Mouse (Mus musculus): ENCODE results near the gene Dcp1a. TPM values are rescaled to one million over a fixed set of nuclear protein-coding genes. Genes with fewer than 3 reads are reported as not detected.
A peak's percentile ranks its signal among the peaks of the same experiment; 100 is the strongest.
"Not testable (repeated sequence)": the region's sequence is repeated elsewhere in the genome, so short reads cannot be mapped to it uniquely, and the experiment has no call there.

Dcp1a gene
- polyA plus RNA-seq, 1 experiment from 2014 or later, result 5.2 TPM

- H3K9ac ChIP-seq (ENCODE audit: low read length), result no peak overlapping the region
- no peak for TF ChIP-seq CTCF (IDR thresholded peaks at IDR 0.05; ENCODE audit: low read depth)
- TF ChIP-seq EP300 (optimal IDR thresholded peaks at IDR 0.05), result no peak
- DNase-seq (ENCODE audit: low spot score) (no peak), ATAC-seq (ENCODE audit: low FRiP score, low TSS enrichment) (no peak)
- no peaks in the 10 kb centered on the region for H3K27me3 ChIP-seq (ENCODE audit: control insufficient read depth, insufficient read depth, low read length)
- no peak overlapping the region for H3K4me3 ChIP-seq (ENCODE audit: low read depth, low read length)
- H3K9me3 ChIP-seq (ENCODE audit: control insufficient read depth, low read length), result no peaks in the 10 kb centered on the region
- no peaks in the 10 kb centered on the region for H3K4me1 ChIP-seq (replicated peaks; ENCODE audit: control insufficient read depth, insufficient read depth)
- H3K27ac ChIP-seq (replicated peaks), result no peak overlapping the region
- no peak overlapping the region for H3K4me2 ChIP-seq (replicated peaks; ENCODE audit: low read depth)
- 65% methylated on average over 6 of the region's 6 CpGs for WGBS
- H3K36me3 ChIP-seq (ENCODE audit: control insufficient read depth, insufficient read depth, low read length), result no peaks in the 10 kb centered on the region
These were observed 54.6 kb downstream of the Dcp1a start for GRCm38 (mm10) chr14:30533780-30534450.

GRCm38 (mm10) chr14:30541541-30541940 lies 62.2 kb downstream of the Dcp1a start:
- Histone ChIP-seq H3K4me1 (replicated peaks; ENCODE audit: control insufficient read depth, insufficient read depth) (no peaks in the 10 kb centered on the region), H3K27me3 (ENCODE audit: control insufficient read depth, insufficient read depth, low read length) (no peaks in the 10 kb centered on the region), H3K27ac (replicated peaks) (no peak overlapping the region), H3K9me3 (ENCODE audit: control insufficient read depth, low read length) (no peaks in the 10 kb centered on the region), H3K9ac (ENCODE audit: low read length) (no peak overlapping the region), H3K36me3 (ENCODE audit: control insufficient read depth, insufficient read depth, low read length) (no peaks in the 10 kb centered on the region), H3K4me2 (replicated peaks; ENCODE audit: low read depth) (no peak overlapping the region), H3K4me3 (ENCODE audit: low read depth, low read length) (no peak overlapping the region)
- TF ChIP-seq EP300 (optimal IDR thresholded peaks at IDR 0.05) (no peak), CTCF (IDR thresholded peaks at IDR 0.05; ENCODE audit: low read depth) (no peak)
- 84% methylated on average over 10 of the region's 10 CpGs for WGBS
- ATAC-seq (ENCODE audit: low FRiP score, low TSS enrichment), result no peak
- DNase-seq (ENCODE audit: low spot score), result no peak

- not testable (repeated sequence) for H3K4me3 ChIP-seq (ENCODE audit: low read depth, low read length); DNase-seq (ENCODE audit: low spot score); H3K9ac ChIP-seq (ENCODE audit: low read length); H3K9me3 ChIP-seq (ENCODE audit: control insufficient read depth, low read length); H3K4me2 ChIP-seq (replicated peaks; ENCODE audit: low read depth); H3K27me3 ChIP-seq (ENCODE audit: control insufficient read depth, insufficient read depth, low read length); H3K4me1 ChIP-seq (replicated peaks; ENCODE audit: control insufficient read depth, insufficient read depth); H3K36me3 ChIP-seq (ENCODE audit: control insufficient read depth, insufficient read depth, low read length); H3K27ac ChIP-seq (replicated peaks); ATAC-seq (ENCODE audit: low FRiP score, low TSS enrichment)
- 84% methylated on average over 5 of the region's 5 CpGs for WGBS
- TF ChIP-seq CTCF (IDR thresholded peaks at IDR 0.05; ENCODE audit: low read depth), result peak; percentile 35
These were observed 64.0 kb downstream of the Dcp1a start for GRCm38 (mm10) chr14:30543331-30543730.

GRCm38 (mm10) chr14:30548131-30548720 lies 68.9 kb downstream of the Dcp1a start, which contains the start of gene Tkt:
TSS of gene Tkt (plus strand) at chr14:30548359.
- H3K27me3 ChIP-seq (ENCODE audit: control insufficient read depth, insufficient read depth, low read length), result no peaks in the 10 kb centered on the region
- H3K9ac ChIP-seq (ENCODE audit: low read length), result peak within 1 kb of the TSS; percentile 90
- H3K27ac ChIP-seq (replicated peaks), result peak within 1 kb of the TSS; percentile 97
- H3K4me1 ChIP-seq (replicated peaks; ENCODE audit: control insufficient read depth, insufficient read depth), result no peaks in the 10 kb centered on the region; the same call in 1 of the 2 replicates
- H3K4me2 ChIP-seq (replicated peaks; ENCODE audit: low read depth), result peak within 1 kb of the TSS; percentile 88
- H3K36me3 ChIP-seq (ENCODE audit: control insufficient read depth, insufficient read depth, low read length), result no peaks in the 10 kb centered on the region
- H3K9me3 ChIP-seq (ENCODE audit: control insufficient read depth, low read length), result no peaks in the 10 kb centered on the region
- peak; percentile 39 for ATAC-seq (ENCODE audit: low FRiP score, low TSS enrichment)
- DNase-seq (ENCODE audit: low spot score), result peak; percentile 80
- WGBS, result 27% methylated on average over 8 of the region's 8 CpGs
- no peak for TF ChIP-seq CTCF (IDR thresholded peaks at IDR 0.05; ENCODE audit: low read depth)
- no peak for TF ChIP-seq EP300 (optimal IDR thresholded peaks at IDR 0.05)
- H3K4me3 ChIP-seq (ENCODE audit: low read depth, low read length), result peak within 1 kb of the TSS; percentile 78

GRCm38 (mm10) chr14:30548965-30549776 lies 69.8 kb downstream of the Dcp1a start:
- no peaks in the 10 kb centered on the region for H3K27me3 ChIP-seq (ENCODE audit: control insufficient read depth, insufficient read depth, low read length)
- ATAC-seq (ENCODE audit: low FRiP score, low TSS enrichment) (peak; percentile 93), DNase-seq (ENCODE audit: low spot score) (peak; percentile 97)
- TF ChIP-seq CTCF (IDR thresholded peaks at IDR 0.05; ENCODE audit: low read depth) (no peak), EP300 (optimal IDR thresholded peaks at IDR 0.05) (no peak)
- peak overlapping the region; percentile 88 for H3K4me2 ChIP-seq (replicated peaks; ENCODE audit: low read depth)
- WGBS, result under 1% methylated on average over 69 of the region's 69 CpGs
- H3K9ac ChIP-seq (ENCODE audit: low read length), result peak overlapping the region; percentile 90
- H3K27ac ChIP-seq (replicated peaks), result peak overlapping the region; percentile 97
- H3K4me3 ChIP-seq (ENCODE audit: low read depth, low read length), result peak overlapping the region; percentile 78
- no peaks in the 10 kb centered on the region for H3K9me3 ChIP-seq (ENCODE audit: control insufficient read depth, low read length)
- no peaks in the 10 kb centered on the region; the same call in 1 of the 2 replicates for H3K4me1 ChIP-seq (replicated peaks; ENCODE audit: control insufficient read depth, insufficient read depth)
- no peaks in the 10 kb centered on the region for H3K36me3 ChIP-seq (ENCODE audit: control insufficient read depth, insufficient read depth, low read length)
